Mouse (Mus musculus) liver, embryonic 14.5 days (tissue): ENCODE measurements around the gene Prdm2.

Experiments
- CTCF ChIP-seq: IDR thresholded peaks from 2 replicates; pipeline ENCODE4 v1.5.1; 2016; ENCODE audit warnings: antibody characterized with exemption, low read depth, control low read depth
- EP300 ChIP-seq: IDR thresholded peaks from 2 replicates; pipeline ENCODE4 v1.6.1; 2016; ENCODE audit warnings: antibody characterized with exemption, low read depth

DNA sequence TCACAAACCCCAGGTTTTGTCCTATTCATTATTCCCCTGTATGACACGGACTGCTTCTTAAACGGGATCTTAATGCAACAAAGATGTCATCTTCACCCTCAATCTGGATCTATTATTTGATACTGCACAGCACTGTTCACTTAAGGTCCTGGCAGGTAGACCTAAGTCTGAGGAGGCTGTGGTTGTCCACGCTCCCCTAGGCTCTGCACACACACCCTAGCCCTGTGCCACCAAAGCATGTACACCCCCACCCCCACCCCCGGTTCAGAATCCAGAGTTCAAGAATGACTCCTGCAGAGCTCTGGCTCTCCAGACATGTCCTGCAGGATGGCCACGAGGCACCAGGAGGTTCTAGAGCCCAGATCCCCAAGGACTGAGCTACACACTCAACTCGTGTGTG is 87.5 kb downstream of the Prdm2 start:
- no peak for TF ChIP-seq CTCF
- no peak for TF ChIP-seq EP300
